Mouse (Mus musculus) cerebellum, adult 2 months (tissue): ENCODE results near the gene Klri2.
"Not testable (repeated sequence)": the region's sequence is repeated elsewhere in the genome, so short reads cannot be mapped to it uniquely, and the experiment has no call there.

ENCODE experiments used
- CTCF ChIP-seq: fragments of 200-500 bp; IDR thresholded peaks from 2 replicates; pipeline ENCODE4 v1.5.1; 2011; ENCODE audit warnings: low read depth, mild to moderate bottlenecking, control low read depth, low read length, moderate library complexity, borderline replicate concordance; ENCODE audit not compliant: insufficient read depth
- POLR2A ChIP-seq: fragments of 200-500 bp; IDR thresholded peaks from 2 replicates; pipeline ENCODE4 v1.6.1; 2011; ENCODE audit warnings: low read length, control low read depth, borderline replicate concordance; ENCODE audit not compliant: insufficient read depth

DNA sequence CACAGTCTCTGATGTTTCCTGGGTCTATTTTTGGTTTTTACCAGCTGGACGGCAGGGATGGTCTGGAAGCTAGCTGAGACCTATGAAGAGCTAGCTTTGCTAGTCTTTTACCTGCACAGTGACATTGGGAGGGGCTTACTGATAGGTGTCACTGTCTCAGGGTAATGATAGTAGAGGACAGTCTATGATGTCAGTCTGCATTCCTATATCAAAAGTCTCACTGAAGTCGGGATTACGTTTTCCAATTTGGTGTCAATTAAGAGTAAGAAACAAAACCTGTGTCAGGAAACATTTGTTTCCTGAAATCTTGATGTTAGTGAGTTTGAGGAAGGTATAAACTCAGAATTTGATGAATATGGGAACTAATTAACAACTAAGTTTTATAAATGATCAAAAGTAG, 43.9 kb upstream of the Klri2 start, which contains the start of gene Gm156:
- not testable (repeated sequence) for TF ChIP-seq POLR2A, CTCF
